Mouse (Mus musculus) bone marrow macrophage, adult 2 months (primary cell): Measurements from ENCODE around the gene Nppb.

Source experiments
- CTCF ChIP-seq: IDR thresholded peaks from 2 replicates; pipeline ENCODE4 v1.5.1; 2012; ENCODE audit warnings: low read depth, mild to moderate bottlenecking, low read length, moderate library complexity
- POLR2A ChIP-seq: IDR thresholded peaks from 2 replicates; pipeline ENCODE4 v1.6.1; 2012; ENCODE audit warnings: mild to moderate bottlenecking, low read depth, low read length, borderline replicate concordance

- TF ChIP-seq CTCF: no peak
- TF ChIP-seq POLR2A: no peak
These were observed 24.1 kb downstream of the Nppb start for GRCm38 (mm10) chr4:148009641-148010040.
